Mouse (Mus musculus) lung, embryonic 14.5 days (tissue): Measurements from ENCODE around the gene Akr1cl. TPM values are rescaled to one million over a fixed set of nuclear protein-coding genes. Genes with fewer than 3 reads are reported as not detected.

ENCODE experiments used
- ATAC-seq: fragments of 200-750 bp; cut with Nextera tagmentation; 2 replicates; pipeline ENCODE4 v1.8.0; 2017; ENCODE audit warnings: mild to moderate bottlenecking, moderate TSS enrichment, moderate library complexity; ENCODE audit not compliant: insufficient read depth
- DNase-seq: peaks from one replicate; pipeline ENCODE4 v3.0.0-alpha.2; 2015
- H3K27ac ChIP-seq: fragments of 300-500 bp; sonication (generic); 2 replicates; pipeline ENCODE4 v1.5.1; 2014; ENCODE audit warnings: low read depth, mild to moderate bottlenecking, moderate library complexity
- H3K27me3 ChIP-seq: fragments of 300-500 bp; sonication (generic); 2 replicates; pipeline ENCODE4 v1.6.1; 2014; ENCODE audit warnings: low read length, control low read depth; ENCODE audit not compliant: insufficient read depth
- H3K36me3 ChIP-seq: fragments of 300-500 bp; sonication (generic); 2 replicates; pipeline ENCODE4 v1.6.1; 2014; ENCODE audit warnings: control low read depth; ENCODE audit not compliant: insufficient read depth
- H3K4me1 ChIP-seq: fragments of 300-500 bp; sonication (generic); 2 replicates; pipeline ENCODE4 v1.6.1; 2014; ENCODE audit warnings: antibody characterized with exemption, control low read depth; ENCODE audit not compliant: insufficient read depth
- H3K4me2 ChIP-seq: fragments of 300-500 bp; sonication (generic); 2 replicates; pipeline ENCODE4 v1.6.1; 2014; ENCODE audit warnings: mild to moderate bottlenecking
- H3K4me3 ChIP-seq: fragments of 300-500 bp; sonication (generic); 2 replicates; pipeline ENCODE4 v1.5.1; 2014; ENCODE audit warnings: low read depth, low read length
- H3K9ac ChIP-seq: fragments of 300-500 bp; sonication (generic); 2 replicates; pipeline ENCODE4 v1.6.1; 2014
- H3K9me3 ChIP-seq: fragments of 300-500 bp; sonication (generic); 2 replicates; pipeline ENCODE4 v1.6.1; 2016; ENCODE audit warnings: low read depth, low read length, control low read depth
- CTCF ChIP-seq: IDR thresholded peaks from 2 replicates; pipeline ENCODE4 v1.5.1; 2016; ENCODE audit warnings: antibody characterized with exemption, low read depth
- WGBS: fragments of 180-500 bp; shearing (Covaris S2); extraction: QIAGEN DNeasy Blood & Tissue Kit; methylation state at CpG from one replicate; pipeline ENCODE4 v1.1.7; 2014; 5-methylcytosine and 5-hydroxymethylcytosine counted together
- polyA plus RNA-seq: library from polyadenylated mRNA; unstranded; fragments of >200 nt; fragmentation: Nextera tagmentation; extraction: Ambion mirVana; gene quantifications from 2 replicates; pipeline ENCODE4 v1.2.1, GENCODE M21; 2014

Gene Akr1cl
- polyA plus RNA-seq, 1 experiment from 2014 or later: 0.17 TPM

DNA sequence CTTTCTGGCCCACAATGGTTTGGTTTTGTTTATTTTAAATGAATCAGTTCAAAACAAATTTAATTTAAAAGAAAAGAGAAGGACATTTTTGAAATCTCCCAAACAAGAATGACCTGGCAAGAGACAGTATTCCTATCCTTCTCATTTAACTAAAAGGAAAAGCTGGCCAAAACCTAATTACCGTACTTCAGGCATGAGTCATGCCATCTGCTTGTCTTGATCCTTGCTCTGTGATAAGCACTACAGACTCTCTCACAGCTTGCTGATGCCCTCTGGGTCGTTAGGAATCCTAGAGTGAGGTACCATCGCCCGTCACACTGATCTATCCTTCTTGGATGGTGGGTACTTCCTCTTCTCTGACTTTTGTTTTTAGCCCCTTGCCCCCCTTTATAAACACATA lies 39.4 kb downstream of the Akr1cl start:
- ATAC-seq (no peak), DNase-seq (no peak)
- no peak for TF ChIP-seq CTCF
- Histone ChIP-seq H3K4me3 (no peak overlapping the region), H3K27me3 (no peaks in the 10 kb centered on the region), H3K36me3 (no peaks in the 10 kb centered on the region), H3K4me2 (no peak overlapping the region), H3K4me1 (no peaks in the 10 kb centered on the region), H3K9ac (no peak overlapping the region), H3K9me3 (no peaks in the 10 kb centered on the region), H3K27ac (no peak overlapping the region)
- 54% methylated on average over 4 of the region's 4 CpGs for WGBS

- ATAC-seq (no peak), DNase-seq (no peak)
- Histone ChIP-seq H3K9ac (no peak overlapping the region), H3K36me3 (no peaks in the 10 kb centered on the region), H3K4me3 (no peak overlapping the region), H3K4me2 (no peak overlapping the region), H3K4me1 (no peaks in the 10 kb centered on the region), H3K27me3 (no peaks in the 10 kb centered on the region), H3K9me3 (no peaks in the 10 kb centered on the region), H3K27ac (no peak overlapping the region)
- TF ChIP-seq CTCF: no peak
Measured at GRCm38 (mm10) chr1:64988176-64988575, 44.4 kb downstream of the Akr1cl start.

GRCm38 (mm10) chr1:64986120-64986519 lies 46.4 kb downstream of the Akr1cl start:
- no peak overlapping the region for H3K27ac ChIP-seq
- H3K4me2 ChIP-seq: no peak overlapping the region
- WGBS: 40% methylated on average over 7 of the region's 7 CpGs
- no peaks in the 10 kb centered on the region for H3K36me3 ChIP-seq
- DNase-seq: peak; percentile 83
- no peak overlapping the region for H3K9ac ChIP-seq
- no peak for ATAC-seq
- TF ChIP-seq CTCF: peak; percentile 76
- H3K9me3 ChIP-seq: no peaks in the 10 kb centered on the region
- no peak overlapping the region for H3K4me3 ChIP-seq
- no peaks in the 10 kb centered on the region for H3K27me3 ChIP-seq
- no peaks in the 10 kb centered on the region for H3K4me1 ChIP-seq

DNA sequence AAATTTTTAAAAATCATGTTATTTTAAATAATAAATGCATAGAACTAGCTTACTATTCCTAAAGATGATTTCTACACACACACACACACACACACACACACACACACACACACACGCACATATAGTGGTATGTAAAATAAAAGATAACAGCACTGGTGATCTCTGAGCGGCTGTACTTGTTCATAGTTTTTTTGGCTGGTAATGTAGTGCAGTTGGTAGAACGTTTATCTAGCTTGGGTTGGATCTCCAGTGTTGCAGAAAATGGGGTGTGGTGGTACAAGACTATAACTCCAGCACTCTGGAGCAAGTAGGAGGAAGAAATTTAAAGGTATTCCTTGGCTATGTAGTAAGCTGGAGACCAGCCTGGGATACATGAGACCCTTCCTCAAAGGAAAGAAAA lies 49.3 kb downstream of the Akr1cl start:
- no peak overlapping the region for H3K4me3 ChIP-seq
- no peaks in the 10 kb centered on the region for H3K36me3 ChIP-seq
- H3K4me2 ChIP-seq: no peak overlapping the region
- no peaks in the 10 kb centered on the region for H3K27me3 ChIP-seq
- no peak overlapping the region for H3K9ac ChIP-seq
- ATAC-seq (no peak), DNase-seq (no peak)
- H3K9me3 ChIP-seq: no peaks in the 10 kb centered on the region
- 59% methylated on average over 3 of the region's 3 CpGs for WGBS
- H3K27ac ChIP-seq: no peak overlapping the region
- no peaks in the 10 kb centered on the region for H3K4me1 ChIP-seq
- TF ChIP-seq CTCF: no peak

DNA sequence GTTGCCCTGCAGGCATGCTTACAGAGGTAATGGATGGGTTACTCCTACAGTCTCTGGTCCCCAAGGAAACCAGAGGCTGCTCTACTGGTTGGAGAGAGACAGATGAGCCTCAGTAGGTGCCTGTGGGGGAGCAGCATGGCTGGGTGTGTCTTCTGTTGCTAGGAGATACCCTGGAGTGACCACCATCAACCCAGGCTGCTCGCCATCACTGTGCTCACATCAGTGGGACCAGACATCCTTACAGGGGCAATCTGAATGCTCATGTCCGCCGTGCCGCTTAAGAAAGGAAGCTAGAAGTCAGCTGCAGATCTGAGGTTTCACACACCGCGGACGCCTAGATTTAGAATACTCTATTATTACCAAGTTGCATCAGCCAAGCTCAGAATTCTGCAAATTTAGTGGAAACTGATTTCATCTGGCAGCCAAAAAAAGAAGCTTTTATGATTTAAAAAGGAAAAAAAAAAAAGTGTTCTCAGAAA lies 54.2 kb downstream of the Akr1cl start:
- Histone ChIP-seq H3K4me2 (no peak overlapping the region), H3K27ac (no peak overlapping the region), H3K9ac (no peak overlapping the region), H3K36me3 (no peaks in the 10 kb centered on the region), H3K4me3 (no peak overlapping the region), H3K9me3 (no peaks in the 10 kb centered on the region), H3K4me1 (no peaks in the 10 kb centered on the region), H3K27me3 (no peaks in the 10 kb centered on the region)
- ATAC-seq (no peak), DNase-seq (no peak)
- TF ChIP-seq CTCF: no peak
- 76% methylated on average over 7 of the region's 7 CpGs for WGBS

- H3K9me3 ChIP-seq: no peaks in the 10 kb centered on the region
- TF ChIP-seq CTCF: no peak
- H3K27ac ChIP-seq: no peak overlapping the region
- no peaks in the 10 kb centered on the region for H3K4me1 ChIP-seq
- ATAC-seq (no peak), DNase-seq (no peak)
- no peak overlapping the region for H3K4me2 ChIP-seq
- H3K4me3 ChIP-seq: no peak overlapping the region
- no peak overlapping the region for H3K9ac ChIP-seq
- no peaks in the 10 kb centered on the region for H3K36me3 ChIP-seq
- WGBS: 58% methylated on average over 7 of the region's 7 CpGs
- no peaks in the 10 kb centered on the region for H3K27me3 ChIP-seq
Measured at GRCm38 (mm10) chr1:64975346-64975745, 57.2 kb downstream of the Akr1cl start.

DNA sequence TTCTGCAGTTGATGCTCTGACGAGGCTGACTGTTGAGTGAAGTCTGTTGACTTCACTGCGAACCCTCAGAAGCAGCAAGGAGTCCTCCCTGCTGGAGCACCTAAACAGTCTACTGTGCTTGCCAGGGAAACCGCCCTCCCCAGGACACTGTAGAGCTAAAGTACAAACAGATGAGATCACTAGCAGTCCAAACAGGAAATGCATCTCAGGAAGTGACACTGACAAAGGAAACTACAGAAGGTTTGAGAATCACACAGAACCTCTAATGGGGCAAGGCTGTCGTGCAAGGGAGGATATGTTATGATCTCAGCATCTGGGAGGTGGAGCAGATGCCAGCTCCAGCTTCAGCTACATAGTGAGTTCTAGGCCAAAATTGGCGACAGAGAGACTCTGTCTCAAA lies 61.9 kb downstream of the Akr1cl start:
- ATAC-seq (no peak), DNase-seq (peak; percentile 18)
- no peak overlapping the region for H3K4me2 ChIP-seq
- H3K27ac ChIP-seq: no peak overlapping the region
- no peaks in the 10 kb centered on the region for H3K4me1 ChIP-seq
- H3K4me3 ChIP-seq: no peak overlapping the region
- no peaks in the 10 kb centered on the region for H3K9me3 ChIP-seq
- 51% methylated on average over 5 of the region's 5 CpGs for WGBS
- no peaks in the 10 kb centered on the region for H3K36me3 ChIP-seq
- no peak for TF ChIP-seq CTCF
- H3K9ac ChIP-seq: no peak overlapping the region
- H3K27me3 ChIP-seq: no peaks in the 10 kb centered on the region

Other genes with a start within 250 kb of the Akr1cl start
- gene Plekhm3, start 75.9 kb downstream of the Akr1cl start, polyA plus RNA-seq: 8.1 and 9.2 TPM in 2 replicates
- not detected in 2 replicates for gene Cryge, start 18.4 kb upstream of the Akr1cl start, polyA plus RNA-seq
- not detected in 2 replicates for gene Crygd, start 30.7 kb upstream of the Akr1cl start, polyA plus RNA-seq
- not detected in 2 replicates for gene Crygc, start 40.9 kb upstream of the Akr1cl start, polyA plus RNA-seq
- gene Crygb, start 49.5 kb upstream of the Akr1cl start, polyA plus RNA-seq: not detected in 2 replicates
- not detected in 2 replicates for gene Cryga, start 70.6 kb upstream of the Akr1cl start, polyA plus RNA-seq
- not detected in 2 replicates for gene Gm28845, start 86.8 kb upstream of the Akr1cl start, polyA plus RNA-seq
- gene D630023F18Rik, start 90.5 kb upstream of the Akr1cl start, polyA plus RNA-seq: 0.14 TPM in 1 of 2 replicates, not detected in the other
- gene Idh1, start 153.7 kb upstream of the Akr1cl start, polyA plus RNA-seq: 113 and 114 TPM in 2 replicates
- gene Pikfyve, start 153.9 kb upstream of the Akr1cl start, polyA plus RNA-seq: 14.4 and 15.5 TPM in 2 replicates
- gene Pth2r, start 249.3 kb upstream of the Akr1cl start, polyA plus RNA-seq: 0.07 TPM in 1 of 2 replicates, not detected in the other